Mouse (Mus musculus): ENCODE results near the gene 2310022B05Rik. TPM values are rescaled to one million over a fixed set of nuclear protein-coding genes. Genes with fewer than 3 reads are reported as not detected.

2310022B05Rik gene
- polyA plus RNA-seq, 1 experiment, result 25.9 TPM

GRCm38 (mm10) chr8:124631966-124632365, 31.2 kb downstream of the 2310022B05Rik start:
- no peak for TF ChIP-seq POLR2A (IDR thresholded peaks at IDR 0.05; ENCODE audit: insufficient read depth, low read length)
- TF ChIP-seq EP300 (IDR thresholded peaks at IDR 0.05; ENCODE audit: insufficient read depth, low read depth, low read length), result no peak
- TF ChIP-seq CTCF (IDR thresholded peaks at IDR 0.05; ENCODE audit: low read depth, low read length), result no peak
- no peaks in the 10 kb centered on the region for H3K27me3 ChIP-seq (ENCODE audit: control insufficient read depth, insufficient read depth, low read length, poor library complexity, severe bottlenecking)
- peaks cover 5% of the 10 kb centered on the region for H3K4me1 ChIP-seq (ENCODE audit: control insufficient read depth, insufficient read depth, low read length)
- H3K9ac ChIP-seq (ENCODE audit: low read depth, poor library complexity, severe bottlenecking), result no peak overlapping the region
- no peaks in the 10 kb centered on the region for H3K9me3 ChIP-seq (replicated peaks; ENCODE audit: control insufficient read depth, insufficient read depth, low read length, poor library complexity, severe bottlenecking)
- H3K27ac ChIP-seq (ENCODE audit: insufficient read depth, low read length), result no peak overlapping the region
- H3K4me3 ChIP-seq (ENCODE audit: low read depth, low read length), result no peak overlapping the region
- H3K36me3 ChIP-seq (ENCODE audit: control insufficient read depth, insufficient read depth, low read length, poor library complexity, severe bottlenecking), result no peaks in the 10 kb centered on the region

GRCm38 (mm10) chr8:124630891-124631290, 32.3 kb downstream of the 2310022B05Rik start:
- Histone ChIP-seq H3K4me3 (ENCODE audit: low read depth, low read length) (no peak overlapping the region), H3K36me3 (ENCODE audit: control insufficient read depth, insufficient read depth, low read length, poor library complexity, severe bottlenecking) (no peaks in the 10 kb centered on the region), H3K9me3 (replicated peaks; ENCODE audit: control insufficient read depth, insufficient read depth, low read length, poor library complexity, severe bottlenecking) (no peaks in the 10 kb centered on the region), H3K4me1 (ENCODE audit: control insufficient read depth, insufficient read depth, low read length) (peaks cover 4% of the 10 kb centered on the region), H3K27ac (ENCODE audit: insufficient read depth, low read length) (no peak overlapping the region), H3K9ac (ENCODE audit: low read depth, poor library complexity, severe bottlenecking) (no peak overlapping the region), H3K27me3 (ENCODE audit: control insufficient read depth, insufficient read depth, low read length, poor library complexity, severe bottlenecking) (no peaks in the 10 kb centered on the region)
- TF ChIP-seq CTCF (IDR thresholded peaks at IDR 0.05; ENCODE audit: low read depth, low read length), result no peak
- no peak for TF ChIP-seq POLR2A (IDR thresholded peaks at IDR 0.05; ENCODE audit: insufficient read depth, low read length)
- no peak for TF ChIP-seq EP300 (IDR thresholded peaks at IDR 0.05; ENCODE audit: insufficient read depth, low read depth, low read length)

- Histone ChIP-seq H3K9ac (ENCODE audit: low read depth, poor library complexity, severe bottlenecking) (no peak overlapping the region), H3K27ac (ENCODE audit: insufficient read depth, low read length) (no peak overlapping the region), H3K27me3 (ENCODE audit: control insufficient read depth, insufficient read depth, low read length, poor library complexity, severe bottlenecking) (no peaks in the 10 kb centered on the region), H3K36me3 (ENCODE audit: control insufficient read depth, insufficient read depth, low read length, poor library complexity, severe bottlenecking) (no peaks in the 10 kb centered on the region), H3K4me3 (ENCODE audit: low read depth, low read length) (no peak overlapping the region), H3K9me3 (replicated peaks; ENCODE audit: control insufficient read depth, insufficient read depth, low read length, poor library complexity, severe bottlenecking) (no peaks in the 10 kb centered on the region), H3K4me1 (ENCODE audit: control insufficient read depth, insufficient read depth, low read length) (peaks cover 2% of the 10 kb centered on the region)
- no peak for TF ChIP-seq CTCF (IDR thresholded peaks at IDR 0.05; ENCODE audit: low read depth, low read length)
- no peak for TF ChIP-seq EP300 (IDR thresholded peaks at IDR 0.05; ENCODE audit: insufficient read depth, low read depth, low read length)
- no peak for TF ChIP-seq POLR2A (IDR thresholded peaks at IDR 0.05; ENCODE audit: insufficient read depth, low read length)
Observed at GRCm38 (mm10) chr8:124630489-124630888, 32.7 kb downstream of the 2310022B05Rik start.

GRCm38 (mm10) chr8:124626251-124626650, 36.9 kb downstream of the 2310022B05Rik start:
- TF ChIP-seq EP300 (IDR thresholded peaks at IDR 0.05; ENCODE audit: insufficient read depth, low read depth, low read length), result no peak
- no peak for TF ChIP-seq CTCF (IDR thresholded peaks at IDR 0.05; ENCODE audit: low read depth, low read length)
- TF ChIP-seq POLR2A (IDR thresholded peaks at IDR 0.05; ENCODE audit: insufficient read depth, low read length), result no peak

GRCm38 (mm10) chr8:124621255-124621654, 41.9 kb downstream of the 2310022B05Rik start:
- H3K9ac ChIP-seq (ENCODE audit: low read depth, poor library complexity, severe bottlenecking), result no peak overlapping the region
- H3K4me1 ChIP-seq (ENCODE audit: control insufficient read depth, insufficient read depth, low read length), result no peaks in the 10 kb centered on the region
- no peaks in the 10 kb centered on the region for H3K36me3 ChIP-seq (ENCODE audit: control insufficient read depth, insufficient read depth, low read length, poor library complexity, severe bottlenecking)
- H3K4me3 ChIP-seq (ENCODE audit: low read depth, low read length), result no peak overlapping the region
- H3K27me3 ChIP-seq (ENCODE audit: control insufficient read depth, insufficient read depth, low read length, poor library complexity, severe bottlenecking), result no peaks in the 10 kb centered on the region
- H3K27ac ChIP-seq (ENCODE audit: insufficient read depth, low read length), result no peak overlapping the region
- no peak for TF ChIP-seq POLR2A (IDR thresholded peaks at IDR 0.05; ENCODE audit: insufficient read depth, low read length)
- no peak for TF ChIP-seq EP300 (IDR thresholded peaks at IDR 0.05; ENCODE audit: insufficient read depth, low read depth, low read length)
- no peak for TF ChIP-seq CTCF (IDR thresholded peaks at IDR 0.05; ENCODE audit: low read depth, low read length)
- no peaks in the 10 kb centered on the region for H3K9me3 ChIP-seq (replicated peaks; ENCODE audit: control insufficient read depth, insufficient read depth, low read length, poor library complexity, severe bottlenecking)

More at GRCm38 (mm10) chr8:124626251-124626650, 36.9 kb downstream of the 2310022B05Rik start:
- H3K9me3 ChIP-seq (replicated peaks; ENCODE audit: control insufficient read depth, insufficient read depth, low read length, poor library complexity, severe bottlenecking), result no peaks in the 10 kb centered on the region
- H3K4me1 ChIP-seq (ENCODE audit: control insufficient read depth, insufficient read depth, low read length), result no peaks in the 10 kb centered on the region
- H3K27me3 ChIP-seq (ENCODE audit: control insufficient read depth, insufficient read depth, low read length, poor library complexity, severe bottlenecking), result no peaks in the 10 kb centered on the region
- no peak overlapping the region for H3K27ac ChIP-seq (ENCODE audit: insufficient read depth, low read length)
- H3K36me3 ChIP-seq (ENCODE audit: control insufficient read depth, insufficient read depth, low read length, poor library complexity, severe bottlenecking), result no peaks in the 10 kb centered on the region
- H3K9ac ChIP-seq (ENCODE audit: low read depth, poor library complexity, severe bottlenecking), result no peak overlapping the region
- H3K4me3 ChIP-seq (ENCODE audit: low read depth, low read length), result no peak overlapping the region

- H3K9me3 ChIP-seq (replicated peaks; ENCODE audit: control insufficient read depth, insufficient read depth, low read length, poor library complexity, severe bottlenecking), result no peaks in the 10 kb centered on the region
- no peak for TF ChIP-seq EP300 (IDR thresholded peaks at IDR 0.05; ENCODE audit: insufficient read depth, low read depth, low read length)
- no peak for TF ChIP-seq CTCF (IDR thresholded peaks at IDR 0.05; ENCODE audit: low read depth, low read length)
- no peak for TF ChIP-seq POLR2A (IDR thresholded peaks at IDR 0.05; ENCODE audit: insufficient read depth, low read length)
Observed at GRCm38 (mm10) chr8:124618252-124618651, 44.9 kb downstream of the 2310022B05Rik start.

More at GRCm38 (mm10) chr8:124618252-124618651, 44.9 kb downstream of the 2310022B05Rik start:
- H3K36me3 ChIP-seq (ENCODE audit: control insufficient read depth, insufficient read depth, low read length, poor library complexity, severe bottlenecking), result no peaks in the 10 kb centered on the region
- no peak overlapping the region for H3K4me3 ChIP-seq (ENCODE audit: low read depth, low read length)
- H3K27ac ChIP-seq (ENCODE audit: insufficient read depth, low read length), result no peak overlapping the region
- no peaks in the 10 kb centered on the region for H3K4me1 ChIP-seq (ENCODE audit: control insufficient read depth, insufficient read depth, low read length)
- no peak overlapping the region for H3K9ac ChIP-seq (ENCODE audit: low read depth, poor library complexity, severe bottlenecking)
- H3K27me3 ChIP-seq (ENCODE audit: control insufficient read depth, insufficient read depth, low read length, poor library complexity, severe bottlenecking), result no peaks in the 10 kb centered on the region

Data from ES-Bruce4 (cell line).